Mouse (Mus musculus) bone marrow macrophage, adult 2 months (primary cell): ENCODE measurements around the gene Bach1. TPM values are rescaled to one million over a fixed set of nuclear protein-coding genes. Genes with fewer than 3 reads are reported as not detected.
A peak's percentile ranks its signal among the peaks of the same experiment; 100 is the strongest.

Source experiments
- H3K27ac ChIP-seq: 2 replicates; pipeline ENCODE4 v1.5.1; 2012; ENCODE audit warnings: low read depth, low read length; ENCODE audit not compliant: insufficient read depth
- H3K4me1 ChIP-seq: 2 replicates; pipeline ENCODE4 v1.6.1; 2012; ENCODE audit warnings: low read length; ENCODE audit not compliant: control insufficient read depth, insufficient read depth
- H3K4me3 ChIP-seq: 2 replicates; pipeline ENCODE4 v1.5.1; 2012; ENCODE audit warnings: mild to moderate bottlenecking, low read length, moderate library complexity; ENCODE audit not compliant: insufficient read depth
- CTCF ChIP-seq: IDR thresholded peaks from 2 replicates; pipeline ENCODE4 v1.5.1; 2012; ENCODE audit warnings: low read depth, mild to moderate bottlenecking, low read length, moderate library complexity
- POLR2A ChIP-seq: IDR thresholded peaks from 2 replicates; pipeline ENCODE4 v1.6.1; 2012; ENCODE audit warnings: mild to moderate bottlenecking, low read depth, low read length, borderline replicate concordance
- polyA plus RNA-seq: library from polyadenylated mRNA; stranded (reverse); fragments of >200 nt; gene quantifications from 2 replicates; pipeline ENCODE4 v1.2.4, GENCODE M21; 2012; ENCODE audit not compliant: missing spikeins, insufficient read depth, insufficient read length

Bach1 gene
- polyA plus RNA-seq, 1 experiment = 78.9 TPM

- Histone ChIP-seq H3K4me3 (no peak overlapping the region), H3K27ac (no peak overlapping the region), H3K4me1 (no peaks in the 10 kb centered on the region)
- no peak for TF ChIP-seq POLR2A
Observed at GRCm38 (mm10) chr16:87751243-87751642, 52.5 kb downstream of the Bach1 start.

- Histone ChIP-seq H3K4me1 (no peaks in the 10 kb centered on the region), H3K27ac (no peak overlapping the region), H3K4me3 (no peak overlapping the region)
- no peak for TF ChIP-seq CTCF
- TF ChIP-seq POLR2A = no peak
Observed at GRCm38 (mm10) chr16:87752482-87752881, 53.7 kb downstream of the Bach1 start.

- TF ChIP-seq POLR2A (no peak), CTCF (peak; percentile 64)
Observed at GRCm38 (mm10) chr16:87754858-87755257, 56.1 kb downstream of the Bach1 start.

GRCm38 (mm10) chr16:87755915-87756314, 57.2 kb downstream of the Bach1 start:
- no peak overlapping the region for H3K27ac ChIP-seq
- no peaks in the 10 kb centered on the region for H3K4me1 ChIP-seq
- no peak for TF ChIP-seq POLR2A
- H3K4me3 ChIP-seq = no peak overlapping the region

More at GRCm38 (mm10) chr16:87754858-87755257, 56.1 kb downstream of the Bach1 start:
- no peak overlapping the region for H3K27ac ChIP-seq
- H3K4me3 ChIP-seq = no peak overlapping the region
- H3K4me1 ChIP-seq = no peaks in the 10 kb centered on the region

- no peak for TF ChIP-seq POLR2A
- no peak for TF ChIP-seq CTCF
- H3K4me3 ChIP-seq = no peak overlapping the region
- H3K27ac ChIP-seq = no peak overlapping the region
- H3K4me1 ChIP-seq = no peaks in the 10 kb centered on the region
Observed at GRCm38 (mm10) chr16:87758016-87758415, 59.3 kb downstream of the Bach1 start.

DNA sequence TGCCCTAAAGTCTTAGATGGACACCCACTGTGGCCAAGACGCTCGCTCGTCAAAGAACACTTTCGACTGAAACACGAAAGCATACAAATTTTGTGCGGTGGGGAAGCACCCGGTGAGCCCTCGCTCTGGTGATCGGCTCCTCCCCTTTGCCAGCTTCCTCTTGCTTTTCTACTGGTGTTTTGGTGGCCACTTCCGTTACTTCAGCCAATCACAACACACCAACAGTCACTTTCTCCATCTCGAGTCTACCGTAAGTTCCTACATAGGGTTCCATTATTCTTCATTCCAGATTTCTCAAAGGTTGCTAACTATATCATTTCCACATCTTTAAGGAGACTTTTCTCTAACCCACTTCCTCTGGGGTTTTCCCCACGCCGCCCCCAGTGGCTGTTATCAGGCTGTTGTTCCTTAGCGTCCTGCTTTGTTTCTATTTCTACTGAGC, 65.9 kb downstream of the Bach1 start:
- Histone ChIP-seq H3K4me3 (no peak overlapping the region), H3K27ac (no peak overlapping the region), H3K4me1 (no peaks in the 10 kb centered on the region)
- no peak for TF ChIP-seq POLR2A
- TF ChIP-seq CTCF = no peak

DNA sequence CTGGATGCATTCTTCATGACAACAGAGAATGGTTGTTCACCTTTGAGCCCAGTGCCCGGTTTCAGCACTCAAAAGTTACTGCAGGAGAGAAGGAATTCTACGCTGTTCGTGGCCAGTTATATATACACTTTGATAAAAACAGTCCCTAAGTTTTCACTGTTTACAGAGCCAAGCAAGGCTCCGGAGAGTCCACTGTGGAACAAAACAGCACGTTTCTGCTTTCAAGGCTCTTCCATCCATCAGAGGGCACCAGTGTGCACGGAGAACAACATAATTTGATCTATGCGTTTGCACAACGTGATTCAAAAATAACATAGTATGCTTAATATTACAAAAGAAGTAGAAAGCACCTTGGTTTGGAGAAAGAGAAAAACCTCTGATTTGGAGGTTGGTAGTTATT, 67.2 kb downstream of the Bach1 start:
- Histone ChIP-seq H3K4me1 (no peaks in the 10 kb centered on the region), H3K27ac (no peak overlapping the region), H3K4me3 (no peak overlapping the region)
- no peak for TF ChIP-seq CTCF
- no peak for TF ChIP-seq POLR2A

GRCm38 (mm10) chr16:87770576-87770975, 71.8 kb downstream of the Bach1 start:
- no peak for TF ChIP-seq POLR2A
- no peak overlapping the region for H3K4me3 ChIP-seq
- H3K4me1 ChIP-seq = no peaks in the 10 kb centered on the region
- H3K27ac ChIP-seq = no peak overlapping the region

DNA sequence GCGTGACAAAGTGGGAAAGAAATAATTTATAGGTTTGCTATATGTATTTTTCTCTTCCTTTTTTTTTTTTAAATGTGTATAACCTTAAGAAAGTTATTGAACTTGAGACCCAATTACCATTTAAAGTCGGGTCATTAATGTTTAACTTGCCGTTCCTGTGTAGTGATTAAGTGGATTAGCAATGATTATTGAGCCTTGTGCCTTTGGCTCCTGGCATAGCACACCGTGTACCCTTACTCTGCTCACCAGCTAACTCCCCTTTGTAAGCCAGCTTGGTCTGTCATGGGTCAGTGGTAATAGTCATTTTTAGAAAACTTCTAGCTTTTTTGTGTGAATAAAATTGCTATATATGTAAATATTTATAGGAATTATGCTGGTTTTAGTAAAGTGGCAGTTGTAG, 73.2 kb downstream of the Bach1 start:
- H3K4me3 ChIP-seq = no peak overlapping the region
- H3K27ac ChIP-seq = no peak overlapping the region
- H3K4me1 ChIP-seq = no peaks in the 10 kb centered on the region
- TF ChIP-seq CTCF (no peak), POLR2A (no peak)

DNA sequence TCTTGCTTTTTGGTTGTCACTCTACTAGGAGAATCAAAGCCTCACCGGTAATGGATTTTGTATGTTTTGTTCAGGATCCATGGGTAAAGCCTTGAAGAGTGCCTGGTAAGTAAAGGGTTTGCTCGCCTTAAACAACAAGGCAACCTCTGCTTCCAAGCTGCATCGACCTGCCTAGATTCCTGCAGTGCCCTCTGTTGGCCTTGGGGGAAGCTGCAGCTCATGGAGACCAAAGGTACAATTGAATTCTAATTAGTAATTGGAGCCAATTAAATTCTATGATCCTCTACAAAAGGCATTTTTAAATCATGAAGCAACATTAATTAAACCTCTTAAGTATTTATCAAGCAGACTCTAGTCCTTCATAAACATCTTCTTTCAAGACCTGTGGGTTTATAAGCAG, 75.7 kb downstream of the Bach1 start:
- no peak for TF ChIP-seq POLR2A
- no peak for TF ChIP-seq CTCF
- Histone ChIP-seq H3K4me1 (peaks cover 2% of the 10 kb centered on the region; the same call in 1 of the 2 replicates), H3K4me3 (no peak overlapping the region), H3K27ac (no peak overlapping the region)

DNA sequence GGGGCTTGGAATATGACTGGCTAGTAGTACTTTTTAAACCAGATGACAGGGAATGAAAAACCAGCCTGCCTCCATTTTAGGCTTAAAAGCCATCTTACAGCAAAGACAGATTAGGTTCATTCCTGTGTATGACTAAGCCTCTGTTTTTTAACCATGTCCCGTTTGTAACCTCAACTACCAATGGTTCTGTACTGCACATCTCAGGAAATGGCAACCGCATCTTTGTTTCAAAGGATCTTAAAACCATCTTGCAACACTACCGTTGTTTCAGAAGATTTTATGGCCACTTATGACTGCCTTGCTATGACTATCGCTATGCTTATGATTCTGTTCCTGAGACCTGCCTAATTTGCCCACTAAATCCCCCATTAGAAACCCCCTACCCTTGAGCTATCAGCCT, 78.6 kb downstream of the Bach1 start:
- Histone ChIP-seq H3K4me1 (peaks cover 2% of the 10 kb centered on the region; the same call in 1 of the 2 replicates), H3K27ac (no peak overlapping the region), H3K4me3 (no peak overlapping the region)
- TF ChIP-seq CTCF (no peak), POLR2A (no peak)
